Mouse (Mus musculus): ENCODE measurements around the gene Rgs7bp. TPM values are rescaled to one million over a fixed set of nuclear protein-coding genes. Genes with fewer than 3 reads are reported as not detected.
"Not testable (repeated sequence)": the region's sequence is repeated elsewhere in the genome, so short reads cannot be mapped to it uniquely, and the experiment has no call there.

Rgs7bp gene
- total RNA-seq, 4 experiments from 2014 or later, result 5.1 to 6.3 (median 5.9) TPM

- no peak for DNase-seq (ENCODE audit: low spot score)
Measured at GRCm38 (mm10) chr13:104937759-104938158, 117.0 kb downstream of the Rgs7bp start.

- DNase-seq (ENCODE audit: low spot score), result no peak
Measured at GRCm38 (mm10) chr13:104936586-104936985, 118.1 kb downstream of the Rgs7bp start.

DNA sequence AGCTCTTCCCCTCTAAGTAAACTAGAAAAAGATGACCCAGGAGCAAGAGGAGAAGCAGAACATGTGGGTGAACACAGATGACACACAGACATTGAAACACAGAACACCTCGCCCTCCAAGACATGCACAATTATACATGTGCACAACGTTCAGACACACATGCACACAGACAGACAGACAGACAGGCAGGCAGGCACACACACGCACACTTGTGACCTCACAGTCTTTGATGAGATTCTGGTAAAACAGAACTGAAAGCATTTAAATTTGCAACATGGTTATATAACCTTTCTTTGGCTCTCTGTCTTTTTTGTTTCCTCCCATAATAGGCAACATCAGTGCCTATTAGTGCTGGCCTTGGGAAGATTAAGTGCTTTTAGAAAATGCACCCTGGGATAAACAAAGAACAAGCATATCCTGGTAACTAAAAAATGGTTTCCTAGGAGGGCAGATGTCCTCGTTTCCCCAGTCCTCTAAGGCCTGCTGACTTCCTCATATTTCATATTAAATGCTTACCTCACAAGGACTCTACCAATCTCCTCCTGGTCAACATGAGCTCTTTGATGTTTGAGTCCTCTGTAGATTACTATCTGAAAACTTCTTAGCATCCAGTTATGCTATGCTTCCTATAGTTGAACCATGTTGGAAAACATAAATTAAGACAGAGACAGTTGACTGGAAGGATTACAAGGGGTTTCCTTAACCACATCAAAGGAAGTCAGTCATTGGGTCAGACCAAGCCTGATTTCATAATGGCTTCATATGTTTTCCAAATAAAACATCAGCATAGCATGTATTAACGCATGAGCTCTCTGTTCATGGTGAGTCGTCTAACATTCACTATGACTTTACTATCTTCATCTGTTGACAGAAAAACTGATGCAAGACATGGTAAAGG, 122.8 kb downstream of the Rgs7bp start:
- no peak for DNase-seq (ENCODE audit: low spot score)

DNA sequence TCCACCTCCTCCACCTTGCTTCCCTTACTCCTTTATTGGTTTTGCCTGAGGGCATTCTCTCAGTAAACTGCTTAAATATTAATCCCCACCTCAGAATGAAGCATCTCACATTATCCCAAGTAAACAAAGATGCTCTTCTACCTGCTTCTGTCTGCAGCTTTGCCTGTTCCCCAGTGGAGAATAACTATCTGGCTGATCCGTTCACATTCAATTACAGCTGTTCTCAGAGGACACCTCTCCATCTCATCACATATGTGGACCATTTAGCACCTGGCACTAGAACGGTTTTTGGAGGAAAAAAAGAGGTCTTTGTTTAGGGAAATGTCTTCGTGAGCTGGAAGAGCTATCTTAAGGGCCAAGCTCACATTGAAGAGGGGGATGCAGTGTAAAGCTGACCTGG, 123.9 kb downstream of the Rgs7bp start:
- DNase-seq (ENCODE audit: low spot score), result no peak

GRCm38 (mm10) chr13:104918663-104919062, 136.1 kb downstream of the Rgs7bp start:
- no peak for DNase-seq (ENCODE audit: low spot score)

- DNase-seq (ENCODE audit: low spot score), result not testable (repeated sequence)
Measured at GRCm38 (mm10) chr13:104916771-104917170, 138.0 kb downstream of the Rgs7bp start.

GRCm38 (mm10) chr13:104916106-104916505, 138.6 kb downstream of the Rgs7bp start:
- DNase-seq (ENCODE audit: low spot score), result no peak

DNA sequence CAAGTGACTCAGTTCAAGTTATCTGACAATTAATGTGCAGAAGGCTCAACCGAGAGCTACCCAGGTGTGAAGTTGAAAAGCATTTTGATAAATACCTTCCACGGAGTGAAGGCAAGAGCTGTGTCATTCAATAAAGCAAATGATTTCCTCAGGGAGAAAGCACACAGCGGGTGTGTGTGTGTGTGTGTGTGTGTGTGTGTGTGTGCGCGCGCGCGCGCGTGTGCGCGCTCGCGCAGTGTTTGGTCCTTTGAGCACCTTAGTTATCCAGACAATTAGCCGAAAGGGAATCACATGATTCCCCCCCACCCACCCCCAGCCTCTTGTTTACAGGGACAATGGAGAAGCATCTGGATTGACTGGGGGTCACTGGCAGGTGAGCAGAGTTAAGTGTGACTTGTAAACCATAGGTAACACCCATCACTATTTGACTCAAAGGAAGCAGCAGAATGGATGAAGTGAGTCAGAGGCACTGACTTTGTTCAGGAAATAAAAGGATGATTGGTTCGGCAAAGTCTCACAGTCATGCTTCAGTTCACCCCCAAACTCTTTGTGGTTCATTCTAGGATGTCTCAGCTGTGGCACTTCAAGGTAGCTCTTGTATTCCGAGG, 140.3 kb downstream of the Rgs7bp start:
- DNase-seq (ENCODE audit: low spot score), result no peak

DNA sequence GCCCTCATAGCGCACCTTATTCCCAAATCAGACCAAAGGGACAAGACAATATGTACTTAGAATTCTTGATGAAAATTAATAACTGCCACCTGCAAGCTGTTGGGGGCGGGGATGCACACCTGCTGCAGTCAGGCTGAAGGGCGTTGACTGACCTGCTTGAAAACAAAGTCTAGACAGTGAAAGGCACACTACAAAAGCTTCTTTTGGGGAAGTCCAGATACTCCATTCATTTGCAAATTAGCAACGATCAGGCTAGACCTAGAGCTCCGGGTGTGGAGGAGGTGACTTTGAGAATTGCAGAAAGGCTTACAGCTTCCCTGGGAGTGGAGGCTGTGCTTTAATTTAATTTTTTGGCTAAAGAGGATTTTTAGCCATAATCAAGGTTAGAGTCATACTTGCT, 143.1 kb downstream of the Rgs7bp start:
- not testable (repeated sequence) for DNase-seq (ENCODE audit: low spot score)

DNA sequence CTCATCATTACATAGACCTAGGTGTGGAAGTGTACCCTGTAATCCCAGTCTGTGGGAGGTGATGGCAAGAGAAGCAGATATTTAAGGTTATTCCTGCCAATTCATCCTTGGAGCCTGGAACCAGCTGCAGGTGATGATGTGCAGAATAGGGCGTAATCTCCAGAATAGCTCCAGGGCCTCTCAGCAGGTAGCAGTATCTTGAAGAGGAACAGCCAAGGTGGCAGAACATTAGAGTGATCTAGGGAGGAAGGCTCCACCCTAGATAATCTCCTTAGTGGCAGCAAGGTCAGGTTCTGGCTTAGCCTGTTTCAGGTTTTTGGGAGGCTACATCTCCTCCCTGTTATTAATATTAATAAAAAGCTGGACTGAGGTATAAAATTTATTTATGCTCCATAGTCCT, 143.7 kb downstream of the Rgs7bp start:
- not testable (repeated sequence) for DNase-seq (ENCODE audit: low spot score)

DNA sequence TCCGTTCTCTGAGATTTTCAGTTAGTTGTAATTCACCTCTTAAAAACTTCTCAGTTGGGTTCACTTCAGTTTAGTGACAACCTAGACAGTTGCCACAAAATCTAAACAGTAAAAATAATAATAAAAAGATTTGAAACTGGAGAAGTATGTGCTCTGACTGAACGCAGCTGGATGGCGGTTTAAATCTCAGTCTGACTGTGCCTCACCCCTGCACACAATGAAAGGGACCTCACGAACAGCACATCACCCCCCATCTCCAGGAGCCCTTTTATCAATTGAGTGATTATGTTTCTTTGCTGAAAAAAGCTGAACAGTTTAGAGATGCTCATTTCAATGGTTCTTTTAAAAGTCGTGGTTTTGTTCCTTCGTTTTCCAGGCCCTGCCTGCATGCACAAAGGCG, 146.0 kb downstream of the Rgs7bp start:
- no peak for DNase-seq (ENCODE audit: low spot score)

Other genes with a start within 250 kb of the Rgs7bp start
- 10 to 100 TPM; 11.6 to 15.3 (median 14.0) TPM for gene Cwc27, start 237.8 kb downstream of the Rgs7bp start, total RNA-seq (2022)
- gene Shisal2b, start 191.0 kb downstream of the Rgs7bp start, total RNA-seq (2022), result not detected
- not detected for gene 4933425L06Rik, start 27.2 kb upstream of the Rgs7bp start, total RNA-seq (2022)
- gene Rnf180, start 239.9 kb upstream of the Rgs7bp start, total RNA-seq (2022), result 1 to 10 TPM in 3 of 4 experiments, under 1 TPM in 1; 0.94 to 2.3 (median 1.5) TPM